Mouse (Mus musculus): ENCODE results near the gene Sh3d19. TPM values are rescaled to one million over a fixed set of nuclear protein-coding genes. Genes with fewer than 3 reads are reported as not detected.

Sh3d19 gene
- polyA plus RNA-seq, 1 experiment from 2014 or later: 16.0 TPM

- H3K4me1 ChIP-seq: peaks cover 7% of the 10 kb centered on the region; the same call in 1 of the 2 replicates
- no peak overlapping the region for H3K4me2 ChIP-seq
- no peaks in the 10 kb centered on the region for H3K36me3 ChIP-seq
- no peaks in the 10 kb centered on the region for H3K27me3 ChIP-seq (replicated peaks)
- no peak overlapping the region for H3K9ac ChIP-seq (replicated peaks)
- WGBS: 84% methylated on average over 3 of the region's 3 CpGs
- H3K4me3 ChIP-seq (replicated peaks): no peak overlapping the region
- no peaks in the 10 kb centered on the region for H3K9me3 ChIP-seq (replicated peaks)
- no peak for ATAC-seq (ENCODE audit: low FRiP score)
- H3K27ac ChIP-seq (replicated peaks): no peak overlapping the region
Observed at GRCm38 (mm10) chr3:86072066-86072465, 101.2 kb downstream of the Sh3d19 start.

GRCm38 (mm10) chr3:86072889-86073288, 102.0 kb downstream of the Sh3d19 start:
- no peak for ATAC-seq (ENCODE audit: low FRiP score)
- WGBS: 84% methylated on average over 5 of the region's 5 CpGs

GRCm38 (mm10) chr3:86075593-86075992, 104.7 kb downstream of the Sh3d19 start:
- Histone ChIP-seq H3K4me1 (peaks cover 7% of the 10 kb centered on the region; the same call in 1 of the 2 replicates), H3K4me2 (no peak overlapping the region), H3K9me3 (replicated peaks) (no peaks in the 10 kb centered on the region), H3K36me3 (no peaks in the 10 kb centered on the region), H3K4me3 (replicated peaks) (no peak overlapping the region), H3K27me3 (replicated peaks) (no peaks in the 10 kb centered on the region), H3K27ac (replicated peaks) (no peak overlapping the region), H3K9ac (replicated peaks) (no peak overlapping the region)
- 97% methylated on average over 5 of the region's 5 CpGs for WGBS
- no peak for ATAC-seq (ENCODE audit: low FRiP score)

More at GRCm38 (mm10) chr3:86072889-86073288, 102.0 kb downstream of the Sh3d19 start:
- no peak overlapping the region for H3K4me2 ChIP-seq
- H3K4me1 ChIP-seq: peaks cover 7% of the 10 kb centered on the region; the same call in 1 of the 2 replicates
- no peak overlapping the region for H3K9ac ChIP-seq (replicated peaks)
- H3K9me3 ChIP-seq (replicated peaks): no peaks in the 10 kb centered on the region
- H3K36me3 ChIP-seq: no peaks in the 10 kb centered on the region
- no peak overlapping the region for H3K27ac ChIP-seq (replicated peaks)
- H3K4me3 ChIP-seq (replicated peaks): no peak overlapping the region
- H3K27me3 ChIP-seq (replicated peaks): no peaks in the 10 kb centered on the region

GRCm38 (mm10) chr3:86076511-86077283, 105.8 kb downstream of the Sh3d19 start:
- 90% methylated on average over 14 of the region's 14 CpGs for WGBS
- Histone ChIP-seq H3K4me2 (no peak overlapping the region), H3K4me3 (replicated peaks) (no peak overlapping the region), H3K27me3 (replicated peaks) (no peaks in the 10 kb centered on the region), H3K4me1 (peaks cover 2% of the 10 kb centered on the region; the same call in 1 of the 2 replicates), H3K9me3 (replicated peaks) (no peaks in the 10 kb centered on the region), H3K36me3 (no peaks in the 10 kb centered on the region), H3K9ac (replicated peaks) (no peak overlapping the region), H3K27ac (replicated peaks) (no peak overlapping the region)
- ATAC-seq (ENCODE audit: low FRiP score): no peak

- Histone ChIP-seq H3K36me3 (no peaks in the 10 kb centered on the region), H3K27ac (replicated peaks) (no peak overlapping the region)
- 96% methylated on average over 8 of the region's 8 CpGs for WGBS
Observed at GRCm38 (mm10) chr3:86083051-86083450, 112.1 kb downstream of the Sh3d19 start.

GRCm38 (mm10) chr3:86085001-86085400, 114.1 kb downstream of the Sh3d19 start:
- H3K27ac ChIP-seq (replicated peaks): no peak overlapping the region

More at GRCm38 (mm10) chr3:86083051-86083450, 112.1 kb downstream of the Sh3d19 start:
- Histone ChIP-seq H3K9me3 (replicated peaks) (no peaks in the 10 kb centered on the region), H3K4me3 (replicated peaks) (no peak overlapping the region), H3K27me3 (replicated peaks) (no peaks in the 10 kb centered on the region), H3K4me2 (no peak overlapping the region), H3K4me1 (no peaks in the 10 kb centered on the region), H3K9ac (replicated peaks) (no peak overlapping the region)
- no peak for ATAC-seq (ENCODE audit: low FRiP score)

GRCm38 (mm10) chr3:86087872-86088271, 117.0 kb downstream of the Sh3d19 start:
- H3K9ac ChIP-seq (replicated peaks): no peak overlapping the region
- no peak for ATAC-seq (ENCODE audit: low FRiP score)

More at GRCm38 (mm10) chr3:86085001-86085400, 114.1 kb downstream of the Sh3d19 start:
- Histone ChIP-seq H3K4me1 (no peaks in the 10 kb centered on the region), H3K9me3 (replicated peaks) (no peaks in the 10 kb centered on the region), H3K4me2 (no peak overlapping the region), H3K27me3 (replicated peaks) (no peaks in the 10 kb centered on the region), H3K36me3 (no peaks in the 10 kb centered on the region), H3K9ac (replicated peaks) (no peak overlapping the region), H3K4me3 (replicated peaks) (no peak overlapping the region)
- no peak for ATAC-seq (ENCODE audit: low FRiP score)
- 92% methylated on average over 19 of the region's 19 CpGs for WGBS

GRCm38 (mm10) chr3:86093213-86093845, 122.4 kb downstream of the Sh3d19 start:
- Histone ChIP-seq H3K27ac (replicated peaks) (peak overlapping the region; percentile 75), H3K9ac (replicated peaks) (no peak overlapping the region), H3K27me3 (replicated peaks) (no peaks in the 10 kb centered on the region), H3K4me3 (replicated peaks) (no peak overlapping the region), H3K9me3 (replicated peaks) (no peaks in the 10 kb centered on the region), H3K36me3 (no peaks in the 10 kb centered on the region), H3K4me1 (peaks cover 24% of the 10 kb centered on the region), H3K4me2 (no peak overlapping the region)
- WGBS: 22% methylated on average over 6 of the region's 6 CpGs
- peak; percentile 81 for ATAC-seq (ENCODE audit: low FRiP score)

More at GRCm38 (mm10) chr3:86087872-86088271, 117.0 kb downstream of the Sh3d19 start:
- Histone ChIP-seq H3K4me3 (replicated peaks) (no peak overlapping the region), H3K9me3 (replicated peaks) (no peaks in the 10 kb centered on the region), H3K27me3 (replicated peaks) (no peaks in the 10 kb centered on the region), H3K4me1 (peaks cover 12% of the 10 kb centered on the region), H3K4me2 (no peak overlapping the region), H3K27ac (replicated peaks) (no peak overlapping the region), H3K36me3 (no peaks in the 10 kb centered on the region)
- 53% methylated on average over 3 of the region's 3 CpGs for WGBS

- Histone ChIP-seq H3K4me1 (peaks cover 24% of the 10 kb centered on the region), H3K9ac (replicated peaks) (no peak overlapping the region), H3K4me3 (replicated peaks) (no peak overlapping the region), H3K9me3 (replicated peaks) (no peaks in the 10 kb centered on the region), H3K27ac (replicated peaks) (peak overlapping the region; percentile 75), H3K27me3 (replicated peaks) (no peaks in the 10 kb centered on the region), H3K4me2 (no peak overlapping the region), H3K36me3 (no peaks in the 10 kb centered on the region)
- WGBS: 55% methylated on average over 5 of the region's 5 CpGs
- peak; percentile 79 for ATAC-seq (ENCODE audit: low FRiP score)
Observed at GRCm38 (mm10) chr3:86093907-86094306, 123.0 kb downstream of the Sh3d19 start.

- Histone ChIP-seq H3K4me3 (replicated peaks) (no peak overlapping the region), H3K4me1 (peaks cover 7% of the 10 kb centered on the region), H3K36me3 (no peaks in the 10 kb centered on the region), H3K27me3 (replicated peaks) (no peaks in the 10 kb centered on the region), H3K27ac (replicated peaks) (no peak overlapping the region), H3K9me3 (replicated peaks) (no peaks in the 10 kb centered on the region), H3K4me2 (no peak overlapping the region), H3K9ac (replicated peaks) (no peak overlapping the region)
- no peak for ATAC-seq (ENCODE audit: low FRiP score)
- WGBS: 81% methylated on average over 6 of the region's 6 CpGs
Observed at GRCm38 (mm10) chr3:86101956-86102355, 131.0 kb downstream of the Sh3d19 start.

GRCm38 (mm10) chr3:86103449-86104291, 132.8 kb downstream of the Sh3d19 start:
- Histone ChIP-seq H3K27me3 (replicated peaks) (no peaks in the 10 kb centered on the region), H3K9ac (replicated peaks) (no peak overlapping the region), H3K4me1 (peaks cover 7% of the 10 kb centered on the region), H3K27ac (replicated peaks) (peak overlapping the region; percentile 54; the same call in 1 of the 2 replicates), H3K9me3 (replicated peaks) (no peaks in the 10 kb centered on the region), H3K4me2 (no peak overlapping the region), H3K36me3 (peaks cover 3% of the 10 kb centered on the region; the same call in 1 of the 2 replicates), H3K4me3 (replicated peaks) (no peak overlapping the region)
- ATAC-seq (ENCODE audit: low FRiP score): peak; percentile 72; the same call in 1 of the 2 replicates
- 65% methylated on average over 14 of the region's 18 CpGs for WGBS
